Mouse (Mus musculus) ES-E14 (cell line): ENCODE measurements around the gene Gm28308.

Experiments
- CHD2 ChIP-seq: IDR thresholded peaks from 2 replicates; pipeline ENCODE4 v1.6.1; 2014; ENCODE audit warnings: mild to moderate bottlenecking, low read depth, low read length, inconsistent platforms
- MAFK ChIP-seq: IDR thresholded peaks from 2 replicates; pipeline ENCODE4 v1.6.1; 2014; ENCODE audit warnings: mild to moderate bottlenecking, low read depth, low read length, inconsistent platforms; ENCODE audit not compliant: insufficient read depth
- ZNF384 ChIP-seq: IDR thresholded peaks from 2 replicates; pipeline ENCODE4 v1.6.1; 2012; ENCODE audit warnings: low read depth, low read length, inconsistent platforms

DNA sequence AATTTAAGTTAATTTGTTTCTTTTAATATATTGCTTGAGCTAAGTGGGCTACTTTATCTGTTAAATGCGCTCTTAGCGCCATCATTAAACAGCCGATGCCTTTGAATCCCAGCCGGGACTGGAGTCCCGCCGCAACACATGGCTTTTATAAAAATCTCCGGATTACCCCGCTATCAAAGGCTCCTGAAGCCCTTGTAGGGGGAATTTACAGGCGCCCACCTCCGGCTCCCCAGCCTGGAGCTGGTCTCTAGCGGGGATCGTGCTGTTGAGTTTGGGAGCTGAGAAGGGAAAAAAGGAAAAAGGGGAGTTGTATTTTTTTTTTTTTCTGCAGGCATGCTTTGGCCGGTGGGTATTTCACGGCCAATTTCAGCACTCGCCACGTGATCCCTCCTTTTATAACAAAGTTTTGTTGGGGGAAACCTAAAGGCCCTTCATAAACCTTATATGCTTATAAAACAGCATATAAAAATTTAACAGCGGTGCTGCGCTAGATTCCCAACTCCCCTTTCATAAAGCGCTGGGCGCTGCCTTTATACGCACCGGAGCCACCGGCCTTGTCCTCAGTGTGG, 31.4 kb upstream of the Gm28308 start:
- TF ChIP-seq ZNF384 (no peak), MAFK (no peak), CHD2 (no peak)
